Mouse (Mus musculus) heart, embryonic 14.5 days (tissue): ENCODE results near the gene Egfl7. TPM values are rescaled to one million over a fixed set of nuclear protein-coding genes. Genes with fewer than 3 reads are reported as not detected.

ENCODE experiments used
- ATAC-seq: fragments of 200-750 bp; cut with Nextera tagmentation; 2 replicates; pipeline ENCODE4 v1.8.0; 2017; ENCODE audit warnings: low read depth, moderate TSS enrichment; ENCODE audit not compliant: insufficient number of reproducible peaks, insufficient read depth, low FRiP score
- H3K27ac ChIP-seq, 2 experiments: fragments of 200-500 bp in 1 of 2; fragments of 300-500 bp in 1 of 2; sonication (generic) in 1 of 2; replicated peaks in 1 of 2; 2 replicates each; pipeline ENCODE4 v1.5.1; 2012 to 2014; ENCODE audit warnings: low read depth in 2 of 2, low read length in 2 of 2, control low read depth in 1 of 2, mild to moderate bottlenecking in 1 of 2, mixed read lengths in 1 of 2; ENCODE audit not compliant: control insufficient read depth in 1 of 2, insufficient read depth in 1 of 2
- H3K27me3 ChIP-seq: fragments of 300-500 bp; sonication (generic); 2 replicates; pipeline ENCODE4 v1.6.1; 2014; ENCODE audit warnings: mild to moderate bottlenecking, low read length, control low read depth; ENCODE audit not compliant: control insufficient read depth, insufficient read depth
- H3K36me3 ChIP-seq: fragments of 300-500 bp; sonication (generic); 2 replicates; pipeline ENCODE4 v1.6.1; 2014; ENCODE audit warnings: mild to moderate bottlenecking, control low read depth, low read length, mixed read lengths; ENCODE audit not compliant: control insufficient read depth, insufficient read depth
- H3K4me1 ChIP-seq, 2 experiments: fragments of 200-500 bp in 1 of 2; fragments of 300-500 bp in 1 of 2; sonication (generic) in 1 of 2; 2 replicates each; pipeline ENCODE4 v1.6.1; 2012 to 2014; ENCODE audit warnings: low read length in 2 of 2, control low read depth in 1 of 2, mixed read lengths in 1 of 2; ENCODE audit not compliant: control insufficient read depth in 2 of 2, insufficient read depth in 2 of 2
- H3K4me2 ChIP-seq: fragments of 300-500 bp; sonication (generic); 2 replicates; pipeline ENCODE4 v1.6.1; 2014; ENCODE audit warnings: mild to moderate bottlenecking, low read length
- H3K4me3 ChIP-seq, 2 experiments: fragments of 200-500 bp in 1 of 2; fragments of 300-500 bp in 1 of 2; sonication (generic) in 1 of 2; 2 replicates each; pipeline ENCODE4 v1.5.1; 2012 to 2014; ENCODE audit warnings: low read length in 2 of 2, mild to moderate bottlenecking in 2 of 2, control low read depth in 1 of 2, low read depth in 1 of 2, moderate library complexity in 1 of 2; ENCODE audit not compliant: control insufficient read depth in 1 of 2, insufficient read depth in 1 of 2
- H3K9ac ChIP-seq: fragments of 300-500 bp; sonication (generic); 2 replicates; pipeline ENCODE4 v1.6.1; 2014; ENCODE audit warnings: mild to moderate bottlenecking, low read length
- H3K9me3 ChIP-seq: fragments of 300-500 bp; sonication (generic); 2 replicates; pipeline ENCODE4 v1.6.1; 2016; ENCODE audit warnings: low read length, control low read depth; ENCODE audit not compliant: control insufficient read depth
- WGBS: fragments of 180-500 bp; shearing (Covaris S2); extraction: QIAGEN DNeasy Blood & Tissue Kit; methylation state at CpG from one replicate; pipeline ENCODE4 v1.1.7; 2014; 5-methylcytosine and 5-hydroxymethylcytosine counted together
- polyA plus RNA-seq: library from polyadenylated mRNA; unstranded; fragments of >200 nt; fragmentation: Nextera tagmentation; extraction: Ambion mirVana; gene quantifications from 2 replicates; pipeline ENCODE4 v1.2.1, GENCODE M21; 2014

The Egfl7 gene
- polyA plus RNA-seq = 161 and 177 TPM in 2 replicates

DNA sequence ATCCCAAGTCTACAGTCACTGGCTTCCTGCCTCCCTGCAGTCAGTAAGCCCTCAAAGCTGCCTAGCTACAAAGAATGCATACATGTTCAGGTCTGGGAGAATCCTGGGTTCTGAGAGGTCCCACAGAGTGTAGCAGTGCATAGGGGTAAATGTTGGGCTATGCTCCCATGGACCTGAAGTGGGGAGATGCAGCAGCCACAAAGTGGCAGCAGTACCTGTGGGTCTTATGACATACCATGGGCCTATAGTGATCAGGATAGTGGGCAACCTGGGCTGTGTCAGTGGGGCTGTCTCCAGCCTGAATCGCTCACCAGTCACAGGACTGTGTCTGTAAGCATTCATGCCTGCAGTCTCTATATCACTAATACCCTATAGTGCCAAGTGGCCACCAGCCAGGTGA is at the start of gene Egfl7:
Gene Egfl7, plus strand, starts transcription at position 301 of the 400 bp plus-strand sequence.
- H3K4me2 ChIP-seq = peak within 1 kb of the TSS; percentile 23; the same call in 1 of the 2 replicates
- no peak within 1 kb of the TSS; the same call in 1 of the 2 replicates for H3K9ac ChIP-seq
- peaks cover 26 to 38% of the 10 kb centered on the region in 2 experiments for H3K4me1 ChIP-seq
- H3K4me3 ChIP-seq = no peak within 1 kb of the TSS
- no peaks in the 10 kb centered on the region for H3K9me3 ChIP-seq
- H3K27me3 ChIP-seq = no peaks in the 10 kb centered on the region
- H3K36me3 ChIP-seq = no peaks in the 10 kb centered on the region
- ATAC-seq = no peak
- peak within 1 kb of the TSS; percentile 65 to 86 for H3K27ac ChIP-seq
- WGBS = 67% methylated on average over 1 of the region's 1 CpGs

DNA sequence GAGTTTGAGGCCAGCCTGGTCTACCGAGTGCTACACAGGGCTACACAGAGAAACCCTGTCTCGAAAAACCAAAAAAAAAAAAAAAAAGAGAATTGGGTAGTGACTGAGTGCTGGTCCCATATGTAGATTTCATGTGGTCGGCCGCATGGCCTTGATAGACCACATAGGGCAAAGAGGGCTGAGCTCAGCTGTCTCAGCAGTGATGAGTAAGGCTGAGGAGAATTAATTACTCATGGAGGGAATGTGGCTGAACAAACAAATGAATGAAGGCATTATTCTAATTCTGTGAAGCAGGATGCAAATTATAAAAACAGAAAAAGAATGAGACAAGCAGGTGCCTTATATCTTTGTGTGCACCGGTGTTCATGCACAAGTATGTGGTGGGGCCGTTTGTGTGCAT is 48.0 kb upstream of the Egfl7 start:
- Histone ChIP-seq H3K36me3 (no peaks in the 10 kb centered on the region), H3K4me3 (no peak overlapping the region), H3K27ac (no peak overlapping the region), H3K27me3 (no peaks in the 10 kb centered on the region), H3K9ac (no peak overlapping the region), H3K9me3 (no peaks in the 10 kb centered on the region), H3K4me2 (no peak overlapping the region), H3K4me1 (peaks cover 7 to 8% of the 10 kb centered on the region in 2 experiments; a peak in 3 of 4 replicates)
- WGBS = 88% methylated on average over 6 of the region's 6 CpGs
- ATAC-seq = no peak

DNA sequence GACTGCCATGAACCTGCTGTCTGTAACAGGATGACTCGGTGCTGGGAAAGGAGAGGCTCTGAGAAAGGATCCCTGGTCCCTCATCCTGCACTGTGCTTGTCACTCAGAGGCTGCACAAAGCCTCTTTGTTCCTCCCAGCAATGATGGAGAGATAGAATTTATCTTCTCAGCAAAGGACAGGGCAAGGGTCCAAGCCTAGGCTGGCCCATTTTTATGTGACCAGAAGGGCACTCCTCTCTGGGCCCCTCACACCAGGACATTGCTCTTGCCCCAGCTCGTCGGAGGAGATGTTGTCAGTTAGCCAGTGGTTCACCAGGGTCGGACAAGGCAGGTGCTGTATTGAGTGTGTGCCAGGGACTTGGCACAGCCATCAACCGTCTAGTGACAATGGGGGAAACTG is 46.6 kb upstream of the Egfl7 start:
- Histone ChIP-seq H3K9me3 (no peaks in the 10 kb centered on the region), H3K4me1 (peaks cover 3 to 7% of the 10 kb centered on the region in 2 experiments; a peak in 3 of 4 replicates), H3K36me3 (no peaks in the 10 kb centered on the region), H3K27ac (no peak overlapping the region), H3K4me3 (no peak overlapping the region), H3K27me3 (no peaks in the 10 kb centered on the region), H3K9ac (no peak overlapping the region), H3K4me2 (no peak overlapping the region)
- WGBS = 42% methylated on average over 5 of the region's 5 CpGs
- ATAC-seq = no peak

DNA sequence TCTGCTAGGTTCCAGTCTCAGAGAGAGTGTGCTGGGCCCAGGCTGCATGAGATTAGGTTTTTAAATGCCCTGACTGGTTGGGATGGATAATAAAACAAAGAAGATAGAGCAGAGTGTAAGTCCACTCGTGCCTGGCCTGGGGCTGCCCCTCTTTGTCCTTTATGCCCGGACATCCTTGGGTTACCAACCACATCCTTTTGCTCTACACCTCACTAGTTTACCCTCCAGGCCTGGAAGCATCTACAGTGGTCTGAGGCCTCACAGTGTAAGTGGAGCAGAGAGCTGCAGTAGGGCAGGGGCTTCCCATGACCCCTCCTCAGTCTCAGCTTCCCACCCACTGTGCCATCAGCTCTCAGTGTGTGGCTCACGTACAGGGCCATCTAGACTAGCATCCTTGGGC is 45.7 kb upstream of the Egfl7 start:
- ATAC-seq = peak; percentile 33; the same call in 1 of the 2 replicates
- no peak overlapping the region for H3K4me3 ChIP-seq
- H3K9ac ChIP-seq = no peak overlapping the region
- 61% methylated on average over 3 of the region's 3 CpGs for WGBS
- no peak overlapping the region for H3K4me2 ChIP-seq
- no peaks in the 10 kb centered on the region for H3K27me3 ChIP-seq
- H3K36me3 ChIP-seq = no peaks in the 10 kb centered on the region
- no peak overlapping the region for H3K27ac ChIP-seq
- H3K9me3 ChIP-seq = no peaks in the 10 kb centered on the region
- H3K4me1 ChIP-seq = peaks cover 2 to 7% of the 10 kb centered on the region in 2 experiments; a peak in 3 of 4 replicates

DNA sequence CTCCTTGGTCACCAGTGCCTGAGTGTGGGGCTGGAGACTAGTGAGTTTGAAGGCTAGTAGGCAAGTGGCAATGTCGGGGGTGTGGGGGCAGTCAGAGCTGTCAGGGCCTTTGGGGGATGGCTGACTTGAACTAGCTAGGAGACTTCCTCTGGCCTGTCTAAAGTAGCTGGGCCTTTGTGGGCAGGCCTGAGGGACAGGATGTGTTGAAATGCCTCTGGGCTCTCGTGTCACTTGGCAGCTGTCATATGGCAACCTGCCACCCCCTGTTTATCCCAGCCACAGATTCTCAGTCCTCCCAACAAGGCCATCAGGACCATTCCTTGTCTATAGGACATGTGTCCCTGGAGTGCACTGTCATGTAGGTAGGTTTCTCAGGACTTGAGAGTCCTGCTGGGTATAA is 45.2 kb upstream of the Egfl7 start:
- ATAC-seq = 0 out of 2 replicates have a peak, but pooled peaks have one; percentile 31
- no peaks in the 10 kb centered on the region for H3K9me3 ChIP-seq
- H3K27ac ChIP-seq = no peak overlapping the region
- H3K4me1 ChIP-seq = peaks cover 0 to 7% of the 10 kb centered on the region in 2 experiments; a peak in 3 of 4 replicates
- H3K36me3 ChIP-seq = no peaks in the 10 kb centered on the region
- no peak overlapping the region for H3K4me2 ChIP-seq
- WGBS = 29% methylated on average over 2 of the region's 2 CpGs
- H3K4me3 ChIP-seq = no peak overlapping the region
- H3K27me3 ChIP-seq = no peaks in the 10 kb centered on the region
- H3K9ac ChIP-seq = no peak overlapping the region

DNA sequence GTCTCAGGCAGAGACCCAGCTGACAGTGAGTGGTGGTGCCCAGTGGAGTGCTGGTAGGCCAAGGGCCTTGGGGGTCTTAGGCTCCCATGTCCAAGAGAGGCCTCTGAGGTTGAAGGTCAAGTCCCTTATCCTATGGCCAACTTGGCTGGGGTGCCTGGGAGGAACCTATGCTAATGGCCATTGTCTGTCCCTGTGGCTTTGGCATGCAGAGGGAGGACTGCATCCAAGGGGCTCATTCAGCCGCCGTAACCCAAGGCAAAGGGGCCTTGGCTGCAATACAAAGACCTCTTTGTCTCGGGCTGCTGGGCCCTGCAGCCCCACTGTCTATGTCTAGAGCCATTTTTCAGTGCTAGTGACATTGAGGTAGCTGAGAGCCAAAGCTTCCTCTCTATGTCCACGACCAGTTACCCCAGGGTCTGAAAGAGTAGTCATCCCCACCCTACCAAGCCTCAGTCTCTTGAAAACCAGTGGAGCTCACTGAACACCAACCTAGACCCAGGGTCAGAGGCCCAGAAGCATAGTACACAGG is 44.2 kb upstream of the Egfl7 start:
- no peaks in the 10 kb centered on the region for H3K36me3 ChIP-seq
- ATAC-seq = no peak
- WGBS = 73% methylated on average over 4 of the region's 4 CpGs
- H3K9ac ChIP-seq = no peak overlapping the region
- H3K27me3 ChIP-seq = no peaks in the 10 kb centered on the region
- H3K4me3 ChIP-seq = no peak overlapping the region
- no peak overlapping the region; a peak in 1 of 4 replicates for H3K27ac ChIP-seq
- peaks cover 0 to 7% of the 10 kb centered on the region in 2 experiments; a peak in 3 of 4 replicates for H3K4me1 ChIP-seq
- no peaks in the 10 kb centered on the region for H3K9me3 ChIP-seq
- no peak overlapping the region for H3K4me2 ChIP-seq

DNA sequence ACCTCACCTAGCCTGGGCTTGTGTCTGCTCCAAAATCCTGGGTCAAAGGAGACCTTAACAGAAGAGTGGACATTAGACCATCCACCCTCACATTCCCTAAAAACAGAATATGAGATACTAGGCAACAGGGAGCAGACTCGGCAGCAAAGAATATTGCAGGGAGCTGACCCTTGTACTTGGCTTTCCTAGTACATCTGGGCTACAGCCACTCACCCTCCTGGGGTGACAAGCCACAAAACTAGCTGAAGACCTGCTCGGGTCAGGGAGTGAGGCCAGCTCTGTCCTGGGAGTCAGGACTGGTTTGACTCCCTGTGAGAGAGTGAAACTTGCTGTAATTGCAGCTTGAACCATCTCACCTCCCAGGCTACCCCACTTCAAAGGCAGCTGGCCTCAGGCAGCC is 40.3 kb upstream of the Egfl7 start:
- peaks cover 21 to 24% of the 10 kb centered on the region in 2 experiments for H3K4me1 ChIP-seq
- no peak overlapping the region for H3K27ac ChIP-seq
- no peak for ATAC-seq
- H3K4me2 ChIP-seq = no peak overlapping the region
- no peak overlapping the region for H3K9ac ChIP-seq
- no peaks in the 10 kb centered on the region for H3K27me3 ChIP-seq
- H3K36me3 ChIP-seq = no peaks in the 10 kb centered on the region
- H3K9me3 ChIP-seq = no peaks in the 10 kb centered on the region
- H3K4me3 ChIP-seq = no peak overlapping the region
- WGBS = 52% methylated on average over 2 of the region's 2 CpGs

DNA sequence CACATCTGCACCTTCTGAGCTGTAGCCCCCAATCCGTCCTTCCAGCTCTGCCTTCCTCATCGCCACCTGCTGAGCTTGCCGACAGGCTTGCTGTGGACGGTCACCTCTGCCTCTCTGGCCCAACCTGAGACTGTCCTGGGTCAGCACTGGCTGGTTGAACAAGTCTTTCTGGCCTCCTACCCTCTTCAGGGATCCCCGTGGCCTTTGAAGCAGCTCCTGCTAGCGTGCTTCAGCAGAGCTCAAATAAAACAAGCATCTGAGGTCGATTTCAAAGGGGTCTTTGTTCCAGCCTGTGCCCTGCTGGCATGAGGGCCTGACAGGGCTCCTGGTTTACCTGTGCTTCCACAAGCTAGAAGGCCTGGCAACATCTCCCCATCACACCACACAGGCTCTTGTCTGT is 39.1 kb upstream of the Egfl7 start:
- ATAC-seq = no peak
- Histone ChIP-seq H3K36me3 (no peaks in the 10 kb centered on the region), H3K27ac (no peak overlapping the region), H3K4me3 (no peak overlapping the region), H3K4me1 (peaks cover 25% of the 10 kb centered on the region in 2 experiments), H3K4me2 (no peak overlapping the region), H3K27me3 (no peaks in the 10 kb centered on the region), H3K9me3 (no peaks in the 10 kb centered on the region), H3K9ac (no peak overlapping the region)
- WGBS = 54% methylated on average over 7 of the region's 7 CpGs
